Mouse (Mus musculus): Measurements from ENCODE around the gene Spon1.

DNA sequence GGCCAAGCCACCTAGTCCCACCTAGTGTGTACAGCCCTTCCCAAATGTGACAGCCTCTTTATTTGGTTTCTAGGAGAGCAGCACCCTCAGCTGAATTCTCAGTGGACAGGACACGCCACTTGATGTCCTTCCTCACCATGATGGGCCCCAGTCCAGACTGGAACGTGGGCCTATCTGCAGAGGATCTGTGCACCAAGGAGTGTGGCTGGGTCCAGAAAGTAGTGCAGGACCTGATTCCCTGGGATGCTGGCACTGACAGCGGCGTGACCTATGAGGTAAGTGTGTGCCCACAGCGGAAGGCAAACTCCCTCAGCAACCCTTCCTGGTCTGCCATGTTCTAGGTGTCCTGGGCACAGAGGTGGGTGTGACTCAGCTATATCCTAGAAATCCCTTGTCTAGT is 263.0 kb downstream of the Spon1 start:
- TF ChIP-seq CTCF (IDR thresholded peaks at IDR 0.05; ENCODE audit: borderline replicate concordance, insufficient read depth, low read depth, low read length) (no peak), POLR2A (IDR thresholded peaks at IDR 0.05; ENCODE audit: borderline replicate concordance, insufficient read depth, low read length) (no peak)

Measured in cerebellum, adult 2 months (tissue).